Mouse (Mus musculus) heart, adult 18-20 months (tissue): Measurements from ENCODE around the gene Bcorl1. TPM values are rescaled to one million over a fixed set of nuclear protein-coding genes. Genes with fewer than 3 reads are reported as not detected.

ENCODE experiments used
- DNase-seq, 2 experiments: peaks; one replicate each; pipeline ENCODE4 v3.0.0; 2021 to 2022; ENCODE audit warnings: mixed read lengths in 1 of 2
- long read RNA-seq, 2 experiments: library from polyadenylated mRNA; stranded (forward); transcript quantifications; one replicate each; pipeline ENCODE4 v2.0.0; 2021
- total RNA-seq, 2 experiments: library from RNA; stranded (reverse); gene quantifications; 2 replicates each; pipeline ENCODE4 v1.2.3; 2021

Gene Bcorl1
- 1 to 10 TPM; 5.1 to 6.4 TPM for total RNA-seq
- long read RNA-seq, experiment 1 = 0 reads
- long read RNA-seq, experiment 2 = 0 reads

GRCm38 (mm10) chrX:48341141-48341540, at the start of gene Bcorl1:
Gene Bcorl1, plus strand, starts transcription at chrX:48341358.
- peak; percentile 61 to 68 for DNase-seq

- DNase-seq = no peak
These were observed 49.7 kb upstream of the Bcorl1 start for GRCm38 (mm10) chrX:48291413-48291812.

- no peak for DNase-seq
These were observed 35.8 kb upstream of the Bcorl1 start for GRCm38 (mm10) chrX:48305356-48305755.

GRCm38 (mm10) chrX:48310706-48311517, 30.2 kb upstream of the Bcorl1 start:
- no peak for DNase-seq

- no peak for DNase-seq
These were observed 29.4 kb upstream of the Bcorl1 start for GRCm38 (mm10) chrX:48311727-48312126.

GRCm38 (mm10) chrX:48314530-48315079, 26.6 kb upstream of the Bcorl1 start:
- peak; percentile 90 for DNase-seq

- DNase-seq = no peak
These were observed 23.7 kb upstream of the Bcorl1 start for GRCm38 (mm10) chrX:48317444-48317843.

GRCm38 (mm10) chrX:48318194-48318593, 23.0 kb upstream of the Bcorl1 start:
- DNase-seq = peak in 1 of 2 experiments; percentile 14

GRCm38 (mm10) chrX:48340441-48341049, 613 bp upstream of the Bcorl1 start:
- DNase-seq = peak; percentile 7 to 29

GRCm38 (mm10) chrX:48341621-48342161, 533 bp downstream of the Bcorl1 start:
- DNase-seq = peak; percentile 62 to 77

GRCm38 (mm10) chrX:48342731-48343130, 1.6 kb downstream of the Bcorl1 start:
- peak; percentile 20 to 23 for DNase-seq

- peak; percentile 80 to 93 for DNase-seq
These were observed 2.3 kb downstream of the Bcorl1 start for GRCm38 (mm10) chrX:48343461-48343952.

- no peak for DNase-seq
These were observed 2.9 kb downstream of the Bcorl1 start for GRCm38 (mm10) chrX:48343966-48344642.

GRCm38 (mm10) chrX:48344643-48345384, 3.7 kb downstream of the Bcorl1 start:
- DNase-seq = peak; percentile 9 to 23

GRCm38 (mm10) chrX:48345385-48345932, 4.3 kb downstream of the Bcorl1 start:
- DNase-seq = peak; percentile 14 to 16

GRCm38 (mm10) chrX:48355346-48355745, 14.2 kb downstream of the Bcorl1 start:
- DNase-seq = no peak

GRCm38 (mm10) chrX:48365836-48366577, 24.8 kb downstream of the Bcorl1 start:
- DNase-seq = no peak

- no peak for DNase-seq
These were observed 26.7 kb downstream of the Bcorl1 start for GRCm38 (mm10) chrX:48367841-48368240.

- peak; percentile 25 to 79 for DNase-seq
These were observed 42.5 kb downstream of the Bcorl1 start for GRCm38 (mm10) chrX:48383643-48384042.

- no peak for DNase-seq
These were observed 44.8 kb downstream of the Bcorl1 start for GRCm38 (mm10) chrX:48385927-48386326.
